Mouse (Mus musculus): ENCODE results near the gene Cbx2. TPM values are rescaled to one million over a fixed set of nuclear protein-coding genes. Genes with fewer than 3 reads are reported as not detected.

The Cbx2 gene
- polyA plus RNA-seq (2015; fragmentation: Nextera tagmentation; extraction: Ambion mirVana), result 3.0 and 3.2 TPM in 2 replicates

GRCm38 (mm10) chr11:119022895-119023615, at the start of gene Cbx2:
Gene Cbx2 (plus strand): TSS chr11:119022962.
- ATAC-seq (ENCODE audit: insufficient read depth), result peak; percentile 75
- Histone ChIP-seq H3K9ac (peak within 1 kb of the TSS; percentile 50; the same call in 1 of the 2 replicates), H3K36me3 (replicated peaks) (0 out of 2 replicates have a peak, but pooled peaks cover 6% of the 10 kb centered on the region)

DNA sequence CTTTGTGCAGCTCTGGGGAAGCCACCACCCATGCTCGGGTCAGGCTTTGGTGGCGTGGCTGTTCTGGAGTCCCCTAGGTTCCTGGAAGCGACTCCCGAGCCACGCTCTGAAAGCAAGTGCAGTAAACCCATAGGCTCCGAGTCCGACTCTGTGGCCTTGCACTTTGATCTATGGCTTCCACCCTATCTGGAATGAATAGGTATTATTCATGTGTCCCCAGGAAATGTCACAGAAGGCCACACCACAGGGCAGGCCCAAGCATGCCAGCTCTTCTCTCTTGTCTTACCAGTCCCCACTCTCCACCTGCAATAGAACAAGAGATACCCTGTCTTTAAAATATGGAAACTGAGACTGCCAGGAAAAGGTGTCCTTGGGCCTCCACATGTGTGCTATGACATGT, 48.4 kb upstream of the Cbx2 start:
- Histone ChIP-seq H3K9me3 (replicated peaks) (no peaks in the 10 kb centered on the region), H3K9ac (no peak overlapping the region), H3K4me1 (replicated peaks) (no peaks in the 10 kb centered on the region; the same call in 1 of the 2 replicates), H3K4me2 (no peak overlapping the region), H3K27ac (replicated peaks) (no peak overlapping the region), H3K27me3 (peaks cover 18% of the 10 kb centered on the region), H3K36me3 (replicated peaks) (no peaks in the 10 kb centered on the region), H3K4me3 (replicated peaks) (no peak overlapping the region)
- ATAC-seq (ENCODE audit: insufficient read depth), result no peak
- WGBS (ENCODE audit: insufficient replicate concordance), result 43% methylated on average over 7 of the region's 7 CpGs

More at GRCm38 (mm10) chr11:119022895-119023615, at the start of gene Cbx2:
- peak within 1 kb of the TSS; percentile 64 for H3K4me3 ChIP-seq (replicated peaks)
- peak within 1 kb of the TSS; percentile 80 for H3K4me2 ChIP-seq
- H3K27ac ChIP-seq (replicated peaks), result no peak within 1 kb of the TSS
- peaks cover 75% of the 10 kb centered on the region for H3K27me3 ChIP-seq
- WGBS (ENCODE audit: insufficient replicate concordance), result under 1% methylated on average over 99 of the region's 99 CpGs
- H3K9me3 ChIP-seq (replicated peaks), result no peaks in the 10 kb centered on the region
- H3K4me1 ChIP-seq (replicated peaks), result peaks cover 29% of the 10 kb centered on the region

- H3K27ac ChIP-seq (replicated peaks), result no peak overlapping the region
- 2% methylated on average over 10 of the region's 10 CpGs for WGBS (ENCODE audit: insufficient replicate concordance)
Measured at GRCm38 (mm10) chr11:118975427-118975826, 47.3 kb upstream of the Cbx2 start.

GRCm38 (mm10) chr11:118975917-118976316, 46.8 kb upstream of the Cbx2 start:
- ATAC-seq (ENCODE audit: insufficient read depth), result no peak
- Histone ChIP-seq H3K9me3 (replicated peaks) (no peaks in the 10 kb centered on the region), H3K27ac (replicated peaks) (no peak overlapping the region), H3K4me3 (replicated peaks) (no peak overlapping the region), H3K9ac (no peak overlapping the region), H3K4me2 (peak overlapping the region; percentile 38), H3K27me3 (peaks cover 22% of the 10 kb centered on the region), H3K36me3 (replicated peaks) (no peaks in the 10 kb centered on the region), H3K4me1 (replicated peaks) (no peaks in the 10 kb centered on the region; the same call in 1 of the 2 replicates)
- 14% methylated on average over 12 of the region's 12 CpGs for WGBS (ENCODE audit: insufficient replicate concordance)

More at GRCm38 (mm10) chr11:118975427-118975826, 47.3 kb upstream of the Cbx2 start:
- Histone ChIP-seq H3K9ac (no peak overlapping the region), H3K4me3 (replicated peaks) (no peak overlapping the region), H3K4me2 (peak overlapping the region; percentile 38), H3K9me3 (replicated peaks) (no peaks in the 10 kb centered on the region), H3K27me3 (peaks cover 22% of the 10 kb centered on the region), H3K36me3 (replicated peaks) (no peaks in the 10 kb centered on the region), H3K4me1 (replicated peaks) (no peaks in the 10 kb centered on the region; the same call in 1 of the 2 replicates)
- ATAC-seq (ENCODE audit: insufficient read depth), result no peak

GRCm38 (mm10) chr11:118980388-118980787, 42.4 kb upstream of the Cbx2 start:
- H3K9ac ChIP-seq, result no peak overlapping the region
- H3K9me3 ChIP-seq (replicated peaks), result no peaks in the 10 kb centered on the region
- no peaks in the 10 kb centered on the region for H3K36me3 ChIP-seq (replicated peaks)
- no peak for ATAC-seq (ENCODE audit: insufficient read depth)
- H3K4me1 ChIP-seq (replicated peaks), result no peaks in the 10 kb centered on the region; the same call in 1 of the 2 replicates
- H3K27me3 ChIP-seq, result peaks cover 23% of the 10 kb centered on the region
- no peak overlapping the region for H3K4me3 ChIP-seq (replicated peaks)
- no peak overlapping the region for H3K4me2 ChIP-seq
- H3K27ac ChIP-seq (replicated peaks), result no peak overlapping the region
- 53% methylated on average over 2 of the region's 2 CpGs for WGBS (ENCODE audit: insufficient replicate concordance)

DNA sequence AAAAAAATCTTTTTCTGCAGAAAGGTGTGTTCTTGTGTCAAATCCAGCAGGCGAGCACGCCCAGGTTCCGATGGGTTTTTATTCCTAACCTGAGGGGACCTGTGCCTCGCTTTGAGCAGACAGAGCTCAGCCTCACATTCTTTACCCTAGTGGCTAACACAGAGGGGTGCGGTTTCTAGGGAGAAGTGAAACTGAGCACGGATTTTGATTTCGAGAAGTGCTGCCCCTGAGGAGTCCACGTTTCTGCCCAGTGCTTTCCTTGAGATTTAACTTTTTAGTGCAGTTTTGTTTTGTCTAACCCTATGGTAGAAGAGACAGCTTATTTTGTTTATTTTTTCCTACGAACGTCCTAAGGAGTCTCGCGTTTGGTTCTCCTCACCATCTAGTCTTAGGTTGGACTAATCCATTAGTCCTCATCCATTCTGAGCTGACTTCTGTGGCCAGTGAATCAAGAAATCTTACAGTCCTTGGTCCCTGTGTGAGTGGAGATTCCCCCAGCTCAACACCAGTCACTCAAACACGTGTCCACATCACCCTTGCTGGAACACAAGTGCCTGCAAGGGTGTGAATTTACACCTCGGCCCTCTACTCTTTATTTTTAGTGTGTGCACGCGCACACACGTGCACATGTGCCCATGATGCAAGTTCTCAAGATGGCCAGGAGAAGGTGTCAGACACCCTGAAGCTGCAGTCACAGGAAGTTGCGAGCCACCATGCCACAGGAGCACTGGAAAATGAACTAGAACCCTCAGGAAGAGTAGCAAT, 41.6 kb upstream of the Cbx2 start:
- ATAC-seq (ENCODE audit: insufficient read depth), result no peak
- Histone ChIP-seq H3K9ac (no peak overlapping the region), H3K27me3 (peaks cover 23% of the 10 kb centered on the region), H3K4me1 (replicated peaks) (no peaks in the 10 kb centered on the region), H3K9me3 (replicated peaks) (no peaks in the 10 kb centered on the region), H3K27ac (replicated peaks) (no peak overlapping the region), H3K36me3 (replicated peaks) (no peaks in the 10 kb centered on the region), H3K4me3 (replicated peaks) (no peak overlapping the region), H3K4me2 (no peak overlapping the region)
- 42% methylated on average over 18 of the region's 18 CpGs for WGBS (ENCODE audit: insufficient replicate concordance)

- no peak for ATAC-seq (ENCODE audit: insufficient read depth)
- Histone ChIP-seq H3K4me2 (no peak overlapping the region), H3K9ac (no peak overlapping the region), H3K27me3 (peaks cover 23% of the 10 kb centered on the region), H3K27ac (replicated peaks) (no peak overlapping the region), H3K4me1 (replicated peaks) (no peaks in the 10 kb centered on the region), H3K36me3 (replicated peaks) (no peaks in the 10 kb centered on the region), H3K9me3 (replicated peaks) (no peaks in the 10 kb centered on the region), H3K4me3 (replicated peaks) (no peak overlapping the region)
- WGBS (ENCODE audit: insufficient replicate concordance), result 47% methylated on average over 12 of the region's 12 CpGs
Measured at GRCm38 (mm10) chr11:118982593-118983113, 40.1 kb upstream of the Cbx2 start.

DNA sequence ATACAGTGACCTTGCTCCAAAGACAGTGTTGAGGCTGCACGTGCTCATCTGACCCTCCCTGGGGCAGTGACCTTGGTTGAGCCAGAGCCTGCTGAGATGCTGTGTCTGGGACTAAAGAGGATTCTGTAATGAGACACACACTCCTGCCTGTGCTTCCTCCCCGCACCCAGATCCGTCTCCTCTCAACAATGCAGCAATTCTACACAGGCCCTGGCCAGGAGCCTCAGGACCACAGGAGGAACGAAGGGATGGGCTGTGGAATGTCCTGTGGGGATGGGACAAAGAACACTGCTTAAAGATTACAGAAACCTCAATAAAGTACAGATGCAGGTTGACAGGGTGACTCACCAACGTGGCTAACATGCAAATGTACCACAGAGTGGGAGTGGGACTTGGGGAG, 37.2 kb upstream of the Cbx2 start:
- H3K9ac ChIP-seq, result no peak overlapping the region
- H3K36me3 ChIP-seq (replicated peaks), result no peaks in the 10 kb centered on the region
- H3K9me3 ChIP-seq (replicated peaks), result no peaks in the 10 kb centered on the region
- WGBS (ENCODE audit: insufficient replicate concordance), result 42% methylated on average over 5 of the region's 5 CpGs
- no peaks in the 10 kb centered on the region for H3K4me1 ChIP-seq (replicated peaks)
- no peak overlapping the region for H3K27ac ChIP-seq (replicated peaks)
- H3K27me3 ChIP-seq, result peaks cover 9% of the 10 kb centered on the region; the same call in 1 of the 2 replicates
- no peak overlapping the region for H3K4me2 ChIP-seq
- ATAC-seq (ENCODE audit: insufficient read depth), result no peak
- H3K4me3 ChIP-seq (replicated peaks), result no peak overlapping the region

DNA sequence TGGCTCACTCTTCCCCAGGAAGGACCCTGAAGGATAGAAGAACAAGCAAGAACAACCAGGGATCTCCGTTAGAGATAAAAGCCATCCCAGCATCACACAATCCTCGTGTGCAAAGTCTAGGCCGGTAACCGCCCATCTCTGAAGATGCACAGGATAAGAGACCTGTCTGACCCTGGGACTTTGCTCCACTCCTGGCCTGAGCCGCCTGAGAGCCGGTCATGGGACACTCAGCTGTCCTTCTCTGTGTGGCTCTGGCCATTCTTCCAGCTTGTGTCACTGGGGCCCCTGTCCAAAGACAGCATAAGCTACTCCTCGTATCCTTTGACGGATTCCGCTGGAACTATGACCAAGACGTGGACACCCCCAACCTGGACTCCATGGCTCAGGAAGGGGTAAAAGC, 34.8 kb upstream of the Cbx2 start, which contains the start of gene Enpp7:
Gene Enpp7, plus strand, starts transcription at position 190 of the 400 bp plus-strand sequence.
- Histone ChIP-seq H3K27ac (replicated peaks) (no peak within 1 kb of the TSS), H3K36me3 (replicated peaks) (no peaks in the 10 kb centered on the region), H3K4me1 (replicated peaks) (no peaks in the 10 kb centered on the region), H3K4me2 (no peak within 1 kb of the TSS), H3K4me3 (replicated peaks) (no peak within 1 kb of the TSS), H3K9me3 (replicated peaks) (no peaks in the 10 kb centered on the region), H3K27me3 (no peaks in the 10 kb centered on the region), H3K9ac (no peak within 1 kb of the TSS)
- ATAC-seq (ENCODE audit: insufficient read depth), result no peak
- 70% methylated on average over 10 of the region's 10 CpGs for WGBS (ENCODE audit: insufficient replicate concordance)

DNA sequence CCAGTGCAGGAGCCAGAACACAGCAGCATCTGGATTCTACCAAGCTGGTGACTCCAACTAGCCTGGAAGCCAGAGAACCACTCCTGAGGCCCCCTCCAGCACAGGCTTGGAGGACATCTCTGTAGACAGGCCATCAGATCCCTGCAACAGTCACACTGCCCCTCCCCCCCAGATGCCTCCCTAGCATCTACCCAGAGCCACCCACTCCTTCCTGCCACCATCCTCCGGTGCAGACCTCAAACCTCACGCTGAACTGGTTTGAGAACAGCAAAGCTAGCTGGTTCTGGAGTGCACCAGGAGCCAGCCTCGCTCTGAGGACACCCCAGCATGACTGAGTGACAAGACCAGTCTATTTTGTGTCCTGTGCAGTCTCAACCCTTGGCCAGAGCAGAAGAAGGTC, 30.0 kb upstream of the Cbx2 start:
- no peak for ATAC-seq (ENCODE audit: insufficient read depth)
- WGBS (ENCODE audit: insufficient replicate concordance), result 14% methylated on average over 3 of the region's 3 CpGs

GRCm38 (mm10) chr11:118995448-118995847, 27.3 kb upstream of the Cbx2 start:
- H3K9ac ChIP-seq, result no peak overlapping the region
- 0 out of 2 replicates have a peak, but pooled peaks cover 6% of the 10 kb centered on the region for H3K4me1 ChIP-seq (replicated peaks)
- ATAC-seq (ENCODE audit: insufficient read depth), result no peak
- no peaks in the 10 kb centered on the region for H3K9me3 ChIP-seq (replicated peaks)
- WGBS (ENCODE audit: insufficient replicate concordance), result 33% methylated on average over 4 of the region's 4 CpGs
- H3K4me2 ChIP-seq, result no peak overlapping the region
- peaks cover 30% of the 10 kb centered on the region for H3K27me3 ChIP-seq
- H3K27ac ChIP-seq (replicated peaks), result no peak overlapping the region
- H3K4me3 ChIP-seq (replicated peaks), result no peak overlapping the region
- H3K36me3 ChIP-seq (replicated peaks), result no peaks in the 10 kb centered on the region

More for the DNA sequence above, 30.0 kb upstream of the Cbx2 start:
- H3K4me2 ChIP-seq, result no peak overlapping the region
- H3K9me3 ChIP-seq (replicated peaks), result no peaks in the 10 kb centered on the region
- no peak overlapping the region for H3K4me3 ChIP-seq (replicated peaks)
- peaks cover 7% of the 10 kb centered on the region; the same call in 1 of the 2 replicates for H3K27me3 ChIP-seq
- H3K36me3 ChIP-seq (replicated peaks), result no peaks in the 10 kb centered on the region
- H3K9ac ChIP-seq, result no peak overlapping the region
- H3K4me1 ChIP-seq (replicated peaks), result 0 out of 2 replicates have a peak, but pooled peaks cover 6% of the 10 kb centered on the region
- H3K27ac ChIP-seq (replicated peaks), result no peak overlapping the region

All from liver, embryonic 15.5 days (tissue).